ENCODE assay signal across 24 mouse cellular contexts in genomic region chr4:104691026-104691425, GRCm38 (mm10).
DNase-seq lines count a peak whose midpoint lies in the region; ATAC-seq and TF ChIP-seq lines count a peak whose summit lies in the region.
"Had no signal": no experiment of that assay in that cellular context is flagged by ENCODE, and none has a peak within 500 bp of the region (broad histone marks: within the 10 kb centered on the region; RNA-seq: fewer than 3 reads in every experiment).

No protein-coding gene starts in this region.

- H3K4me3 ChIP-seq in forebrain, embryonic 13.5 days, result no peak overlapping the region
- H3K4me3 ChIP-seq in forebrain, embryonic 12.5 days (replicated peaks), result no peak overlapping the region
- no peak overlapping the region for H3K4me3 ChIP-seq in left cerebral cortex, adult 2 months
- H3K4me3 ChIP-seq in heart, embryonic 10.5 days, result no peak overlapping the region
- H3K4me3 ChIP-seq: embryonic facial prominence, embryonic 12.5 days; heart, adult 2 months; hindbrain, embryonic 10.5 days; limb, embryonic 15.5 days; megakaryocyte, embryonic 14.5 days; neural tube, embryonic 12.5 days; stomach, embryonic 15.5 days had no signal

- H3K4me2 ChIP-seq in forebrain, embryonic 13.5 days, result no peak overlapping the region
- no peak overlapping the region for H3K4me2 ChIP-seq in forebrain, embryonic 12.5 days
- H3K4me2 ChIP-seq: embryonic facial prominence, embryonic 12.5 days; limb, embryonic 15.5 days; neural tube, embryonic 12.5 days; stomach, embryonic 15.5 days had no signal

- ATAC-seq in forebrain, embryonic 13.5 days, result 0 out of 2 replicates have a peak, but pooled peaks have one; percentile 50
- no peak for ATAC-seq in forebrain, embryonic 12.5 days (ENCODE audit: low FRiP score)
- ATAC-seq: inflammation-experienced regulatory T-cells, adult 6 months had no signal

- no peaks in the 10 kb centered on the region for H3K27me3 ChIP-seq in forebrain, embryonic 13.5 days
- H3K27me3 ChIP-seq in forebrain, embryonic 12.5 days, result no peaks in the 10 kb centered on the region
- no peaks in the 10 kb centered on the region for H3K27me3 ChIP-seq in heart, embryonic 10.5 days (ENCODE audit: insufficient read depth, poor library complexity, severe bottlenecking)
- H3K27me3 ChIP-seq: CH12.LX; embryonic facial prominence, embryonic 12.5 days; megakaryocyte, embryonic 14.5 days; neural tube, embryonic 12.5 days; stomach, embryonic 15.5 days had no signal

- intact Hi-C loops in left cerebral cortex, adult 2 months (cut with DNase I), result no loop called here

- DNase-seq in left cerebral cortex, adult 2 months (ENCODE audit: extremely low spot score in 1 of 2, low spot score in 2 of 2), result peak in 1 of 2 experiments; percentile 47
- no peak for DNase-seq in left cerebral cortex, adult 11 months (ENCODE audit: low spot score)
- peak; percentile 49 for DNase-seq in layer of hippocampus, adult 9-10 months (ENCODE audit: low spot score)
- peak; percentile 54 to 70 for DNase-seq in right cerebral cortex, postnatal 10 days (ENCODE audit: low spot score in 2 of 2)
- DNase-seq in heart, embryonic 10.5 days (ENCODE audit: low spot score), result no peak
- DNase-seq in B cell, adult 2 months, result no peak
- DNase-seq: adrenal gland, adult 2 months; cerebellum, adult 18-20 months; gastrocnemius, postnatal 10 days; heart, adult 2 months; kidney, adult 8-10 months; kidney, postnatal 36 days; lung, postnatal 10 days; spleen, adult 18-20 months had no signal

- no peaks in the 10 kb centered on the region for H3K9me3 ChIP-seq in forebrain, embryonic 13.5 days (replicated peaks)
- no peaks in the 10 kb centered on the region for H3K9me3 ChIP-seq in forebrain, embryonic 12.5 days
- no peaks in the 10 kb centered on the region for H3K9me3 ChIP-seq in heart, embryonic 10.5 days
- H3K9me3 ChIP-seq: embryonic facial prominence, embryonic 12.5 days; hindbrain, embryonic 10.5 days; limb, embryonic 15.5 days; neural tube, embryonic 12.5 days; stomach, embryonic 15.5 days had no signal

- no peak overlapping the region for H3K9ac ChIP-seq in forebrain, embryonic 13.5 days
- H3K9ac ChIP-seq in forebrain, embryonic 12.5 days, result no peak overlapping the region
- H3K9ac ChIP-seq: embryonic facial prominence, embryonic 12.5 days; limb, embryonic 15.5 days; neural tube, embryonic 12.5 days; stomach, embryonic 15.5 days had no signal

- H3K4me1 ChIP-seq in forebrain, embryonic 13.5 days, result peaks cover 28% of the 10 kb centered on the region
- H3K4me1 ChIP-seq in forebrain, embryonic 12.5 days, result peaks cover 33% of the 10 kb centered on the region
- H3K4me1 ChIP-seq in heart, embryonic 10.5 days, result peaks cover 21% of the 10 kb centered on the region
- H3K4me1 ChIP-seq: megakaryocyte, embryonic 14.5 days; stomach, embryonic 15.5 days had no signal

- TF ChIP-seq CTCF in left cerebral cortex, adult 2 months (IDR thresholded peaks at IDR 0.05), result no peak

- no peaks in the 10 kb centered on the region; the same call in 1 of the 2 replicates for H3K36me3 ChIP-seq in forebrain, embryonic 13.5 days (ENCODE audit: poor library complexity, severe bottlenecking)
- H3K36me3 ChIP-seq in forebrain, embryonic 12.5 days (replicated peaks), result no peaks in the 10 kb centered on the region
- H3K36me3 ChIP-seq in heart, embryonic 10.5 days, result no peaks in the 10 kb centered on the region
- H3K36me3 ChIP-seq: embryonic facial prominence, embryonic 12.5 days; hindbrain, embryonic 10.5 days; limb, embryonic 15.5 days; neural tube, embryonic 12.5 days; stomach, embryonic 15.5 days had no signal

- no peak overlapping the region for H3K27ac ChIP-seq in forebrain, embryonic 13.5 days
- no peak overlapping the region for H3K27ac ChIP-seq in forebrain, embryonic 12.5 days
- H3K27ac ChIP-seq in left cerebral cortex, adult 2 months, result peak overlapping the region; percentile 32
- no peak overlapping the region for H3K27ac ChIP-seq in heart, embryonic 10.5 days
- H3K27ac ChIP-seq: embryonic facial prominence, embryonic 12.5 days; heart, adult 2 months; hindbrain, embryonic 10.5 days; limb, embryonic 15.5 days; neural tube, embryonic 12.5 days; stomach, embryonic 15.5 days had no signal

- 90% methylated on average over 7 of the region's 7 CpGs for WGBS in forebrain, embryonic 13.5 days
- WGBS in forebrain, embryonic 12.5 days, result 93% methylated on average over 7 of the region's 7 CpGs
- WGBS in heart, embryonic 10.5 days, result 80% methylated on average over 7 of the region's 7 CpGs

Comparison
In these comparisons a context has a peak if more than half of its experiments do, and no peak if none do; other contexts are left out.
1. DNase-seq: peak in layer of hippocampus, adult 9-10 months (single experiment) and right cerebral cortex, postnatal 10 days (2 of 2); none in left cerebral cortex, adult 11 months (single experiment), heart, embryonic 10.5 days (single experiment) and B cell, adult 2 months (0 of 2).